Mouse (Mus musculus) thymus, adult 2 months (tissue): ENCODE measurements around the gene Fchsd2. TPM values are rescaled to one million over a fixed set of nuclear protein-coding genes. Genes with fewer than 3 reads are reported as not detected.

ENCODE experiments used
- DNase-seq: peaks from one replicate; pipeline ENCODE4 v3.0.0; 2021
- H3K27ac ChIP-seq: fragments of 200-500 bp; 2 replicates; pipeline ENCODE4 v1.5.1; 2012; ENCODE audit warnings: low read length, control low read depth; ENCODE audit not compliant: control insufficient read depth, insufficient read depth
- H3K27me3 ChIP-seq: fragments of 200-500 bp; 2 replicates; pipeline ENCODE4 v1.6.1; 2012; ENCODE audit warnings: mild to moderate bottlenecking, low read length, moderate library complexity, mixed read lengths; ENCODE audit not compliant: control insufficient read depth, insufficient read depth
- H3K36me3 ChIP-seq: fragments of 200-500 bp; 2 replicates; pipeline ENCODE4 v1.6.1; 2012; ENCODE audit warnings: mild to moderate bottlenecking, low read length, moderate library complexity; ENCODE audit not compliant: control insufficient read depth, insufficient read depth
- H3K4me1 ChIP-seq: fragments of 200-500 bp; replicated peaks from 2 replicates; pipeline ENCODE4 v1.6.1; 2012; ENCODE audit warnings: low read length; ENCODE audit not compliant: control insufficient read depth, insufficient read depth
- H3K4me3 ChIP-seq: fragments of 200-500 bp; 2 replicates; pipeline ENCODE4 v1.5.1; 2012; ENCODE audit warnings: mild to moderate bottlenecking, low read length, control low read depth, moderate library complexity; ENCODE audit not compliant: control insufficient read depth, insufficient read depth
- CTCF ChIP-seq: fragments of 200-500 bp; IDR thresholded peaks from 2 replicates; pipeline ENCODE4 v1.5.1; 2012; ENCODE audit warnings: mild to moderate bottlenecking, control low read depth, low read length, moderate library complexity, borderline replicate concordance; ENCODE audit not compliant: control insufficient read depth, poor library complexity, insufficient read depth; ENCODE audit errors: extremely low read depth
- POLR2A ChIP-seq: fragments of 200-500 bp; IDR thresholded peaks from 2 replicates; pipeline ENCODE4 v1.6.1; 2012; ENCODE audit warnings: mild to moderate bottlenecking, low read length, control low read depth, moderate library complexity; ENCODE audit not compliant: control insufficient read depth, poor library complexity, insufficient read depth; ENCODE audit errors: extremely low read depth
- WGBS: fragments of 180-500 bp; shearing (Covaris S2); methylation state at CpG from one replicate; pipeline ENCODE4 v1.1.7; 2018; 5-methylcytosine and 5-hydroxymethylcytosine counted together
- polyA plus RNA-seq: library from polyadenylated mRNA; depleted of rRNA; stranded (reverse); fragments of >200 nt; gene quantifications from 2 replicates; pipeline ENCODE4 v1.2.3, GENCODE M21; 2012

Gene Fchsd2
- polyA plus RNA-seq, 1 experiment, result 14.3 TPM

DNA sequence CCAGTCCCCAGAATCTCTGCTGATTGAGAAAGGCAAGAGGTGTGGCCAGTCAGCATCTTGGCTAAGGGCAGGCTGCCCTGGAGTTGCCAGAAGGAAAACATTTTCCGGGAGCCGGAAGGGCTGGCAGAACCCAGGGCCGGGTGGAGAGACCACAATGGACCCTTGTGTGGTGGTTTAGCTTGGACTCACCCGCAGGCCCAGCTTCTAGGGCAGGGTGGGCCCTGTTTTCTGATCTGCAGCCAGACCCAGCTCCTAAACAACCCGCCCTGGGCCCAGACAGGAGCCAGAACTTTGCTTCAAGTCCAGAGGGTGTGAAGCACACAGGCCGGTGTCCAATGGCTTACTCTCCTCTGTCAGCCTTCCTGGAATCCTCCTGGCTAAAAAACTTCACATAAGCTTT, 30.4 kb upstream of the Fchsd2 start:
- WGBS, result 94% methylated on average over 6 of the region's 6 CpGs
- Histone ChIP-seq H3K4me1 (peaks cover 14% of the 10 kb centered on the region), H3K27me3 (no peaks in the 10 kb centered on the region), H3K36me3 (no peaks in the 10 kb centered on the region), H3K27ac (no peak overlapping the region), H3K4me3 (no peak overlapping the region)
- no peak for DNase-seq
- TF ChIP-seq POLR2A (no peak), CTCF (no peak)

DNA sequence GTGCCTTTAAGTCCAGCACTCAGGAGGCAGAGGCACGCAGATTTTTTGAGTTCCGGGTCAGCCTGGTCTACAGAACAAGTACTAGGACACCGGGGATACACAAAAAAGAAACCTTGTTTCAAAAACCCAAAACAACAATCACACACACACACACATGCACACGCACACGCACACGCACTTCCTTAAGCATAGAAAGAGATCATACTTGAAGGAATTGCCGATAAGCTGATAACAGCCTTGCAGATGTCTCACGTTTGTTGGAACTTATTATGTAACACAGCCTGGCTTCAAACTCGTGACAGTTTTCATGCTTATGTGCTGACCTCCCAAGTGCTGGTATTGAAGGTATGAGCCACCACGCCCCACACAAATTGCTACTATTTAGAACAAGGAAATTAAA, 29.1 kb upstream of the Fchsd2 start:
- no peak for DNase-seq
- WGBS, result 82% methylated on average over 10 of the region's 10 CpGs
- no peak overlapping the region for H3K27ac ChIP-seq
- H3K36me3 ChIP-seq, result no peaks in the 10 kb centered on the region
- H3K27me3 ChIP-seq, result no peaks in the 10 kb centered on the region
- TF ChIP-seq CTCF (no peak), POLR2A (no peak)
- no peak overlapping the region for H3K4me3 ChIP-seq
- H3K4me1 ChIP-seq, result peaks cover 14% of the 10 kb centered on the region

DNA sequence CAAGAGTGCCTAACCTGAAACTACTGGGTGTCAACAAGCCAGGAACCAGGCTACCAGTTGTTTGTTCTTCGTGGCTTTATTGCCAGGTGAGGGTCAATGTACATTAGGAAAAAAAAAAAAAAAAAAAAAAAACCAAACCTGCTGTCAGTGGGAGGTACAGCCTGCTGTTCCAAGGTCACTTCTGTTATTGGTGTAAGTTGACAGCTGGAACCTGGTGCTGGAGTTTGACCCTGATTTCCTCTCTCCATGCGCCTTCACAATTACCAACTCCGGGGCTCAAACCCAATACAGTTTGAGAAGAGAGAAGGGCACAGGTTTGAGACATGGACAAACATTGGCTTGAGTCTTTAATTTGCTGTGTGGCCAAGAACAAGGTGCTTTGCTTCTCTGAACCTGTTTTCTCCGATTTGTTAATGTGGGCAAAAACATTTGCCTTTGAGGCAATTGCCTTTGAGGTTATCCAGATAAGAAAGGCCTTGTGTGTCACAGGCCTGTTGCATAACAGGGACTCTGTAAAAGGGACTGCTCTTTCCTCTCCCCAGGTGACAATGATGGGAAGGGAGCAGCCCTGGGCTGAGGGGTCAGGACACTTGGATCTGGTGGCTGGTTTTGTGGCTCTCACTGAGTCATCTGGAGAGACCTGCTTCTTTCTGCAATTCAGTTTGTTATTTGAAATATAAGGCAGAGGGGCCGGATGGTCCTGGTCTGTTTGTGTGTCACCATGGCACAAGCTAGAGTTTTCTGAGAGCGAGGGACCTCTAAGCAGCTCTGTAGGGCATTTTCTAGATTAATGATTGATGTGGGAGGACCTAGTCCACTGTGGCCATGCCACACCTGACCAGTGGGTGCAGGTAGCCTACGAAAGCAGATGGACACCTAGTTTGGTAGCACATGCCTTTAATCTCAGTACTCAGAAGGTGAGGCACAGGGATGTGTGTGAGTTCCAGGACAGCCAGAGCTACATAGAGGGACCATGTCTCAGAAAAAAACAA, 27.7 kb upstream of the Fchsd2 start:
- Histone ChIP-seq H3K4me3 (no peak overlapping the region), H3K27me3 (no peaks in the 10 kb centered on the region), H3K4me1 (peaks cover 18% of the 10 kb centered on the region), H3K36me3 (no peaks in the 10 kb centered on the region), H3K27ac (no peak overlapping the region)
- no peak for DNase-seq
- TF ChIP-seq CTCF (no peak), POLR2A (no peak)
- 92% methylated on average over 7 of the region's 7 CpGs for WGBS

DNA sequence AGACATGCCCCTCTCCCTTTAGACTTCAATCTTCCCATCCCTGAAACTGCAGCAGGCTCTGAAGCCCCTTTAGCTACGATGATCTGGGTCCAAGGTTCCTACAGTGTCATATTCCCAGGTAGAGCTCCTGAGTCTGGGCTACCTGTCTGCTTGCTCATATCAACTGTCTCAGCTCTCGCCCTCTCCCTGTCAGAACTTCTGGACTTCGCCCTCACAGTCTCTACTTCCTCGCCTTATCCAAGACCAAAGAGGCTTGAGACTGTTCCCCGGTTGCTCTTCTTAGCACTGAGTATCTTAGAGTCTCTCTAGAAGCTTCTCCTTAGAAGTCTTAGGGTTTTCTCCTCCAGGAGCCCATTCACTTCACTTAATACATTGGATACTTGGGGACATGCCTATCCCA, 26.7 kb upstream of the Fchsd2 start:
- 96% methylated on average over 5 of the region's 5 CpGs for WGBS
- no peak overlapping the region for H3K4me3 ChIP-seq
- TF ChIP-seq CTCF (no peak), POLR2A (no peak)
- no peaks in the 10 kb centered on the region for H3K27me3 ChIP-seq
- no peak for DNase-seq
- peaks cover 16% of the 10 kb centered on the region for H3K4me1 ChIP-seq
- no peaks in the 10 kb centered on the region for H3K36me3 ChIP-seq
- H3K27ac ChIP-seq, result no peak overlapping the region

DNA sequence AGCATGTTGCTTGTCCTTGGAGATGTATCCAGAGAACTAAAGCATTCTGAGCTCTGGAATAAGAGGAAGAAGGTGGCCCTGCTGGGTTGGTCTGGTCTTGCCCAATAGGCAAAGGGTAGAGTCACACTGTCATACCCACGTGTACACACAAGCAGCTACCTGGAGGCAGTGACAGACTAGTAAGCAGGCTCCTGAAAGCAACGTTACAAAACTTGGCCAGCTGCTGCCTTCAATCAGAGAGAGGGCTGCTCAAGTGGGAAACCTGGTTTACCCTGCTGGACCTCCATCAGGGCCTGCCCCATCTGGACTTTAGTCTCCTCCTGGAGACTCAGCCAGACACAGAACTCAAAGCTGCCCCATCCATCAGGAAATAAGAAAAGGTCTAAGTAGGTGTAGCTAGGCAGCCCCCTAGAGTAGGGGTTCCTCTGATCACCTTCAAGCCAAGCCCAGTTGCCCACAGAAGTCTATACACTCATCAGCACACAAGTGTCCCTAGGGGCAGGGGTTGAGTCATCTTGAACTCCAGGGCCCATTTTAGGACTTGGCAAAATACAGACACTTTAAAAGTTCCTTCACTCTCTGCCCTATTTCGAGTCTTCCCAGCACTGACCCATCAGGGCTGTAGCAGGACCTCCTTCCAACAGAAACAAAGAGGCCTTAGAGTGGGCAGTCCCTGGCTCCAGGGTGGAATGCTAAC, 25.9 kb upstream of the Fchsd2 start:
- no peak overlapping the region for H3K4me3 ChIP-seq
- H3K27ac ChIP-seq, result no peak overlapping the region
- peaks cover 20% of the 10 kb centered on the region for H3K4me1 ChIP-seq
- TF ChIP-seq POLR2A (no peak), CTCF (no peak)
- 46% methylated on average over 3 of the region's 3 CpGs for WGBS
- no peaks in the 10 kb centered on the region for H3K27me3 ChIP-seq
- DNase-seq, result no peak
- no peaks in the 10 kb centered on the region for H3K36me3 ChIP-seq

DNA sequence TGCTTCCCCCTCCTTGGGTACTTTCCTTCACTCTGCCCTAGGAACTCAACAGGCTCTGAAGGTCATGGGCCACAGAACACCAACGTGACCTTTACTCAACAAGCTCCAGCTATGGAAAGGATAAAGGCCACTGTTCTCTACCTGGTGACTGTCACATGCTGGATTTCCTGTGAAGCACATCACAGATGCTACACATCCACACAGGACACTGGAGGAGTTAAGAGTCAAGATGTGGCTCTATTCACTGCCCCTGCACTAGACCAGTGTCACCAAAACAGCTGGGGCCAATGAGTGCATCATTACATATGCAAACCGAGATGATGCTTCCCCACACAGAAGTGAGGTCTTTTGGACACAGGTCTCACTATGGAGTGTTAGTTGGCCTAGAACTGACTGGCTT, 25.1 kb upstream of the Fchsd2 start:
- 94% methylated on average over 2 of the region's 2 CpGs for WGBS
- Histone ChIP-seq H3K27me3 (no peaks in the 10 kb centered on the region), H3K27ac (no peak overlapping the region), H3K4me1 (peaks cover 20% of the 10 kb centered on the region), H3K36me3 (no peaks in the 10 kb centered on the region), H3K4me3 (no peak overlapping the region)
- no peak for TF ChIP-seq POLR2A
- no peak for DNase-seq
